Mouse (Mus musculus) CD4-positive helper T cell, adult 2 months (primary cell): ENCODE data around the gene Lrpap1.
A peak's percentile ranks its signal among the peaks of the same experiment; 100 is the strongest.

Experiments
- DNase-seq: peaks from one replicate; pipeline ENCODE4 v3.0.0-alpha.2; 2012; ENCODE audit warnings: low read depth, missing footprints, low spot score

Lrpap1 gene

DNA sequence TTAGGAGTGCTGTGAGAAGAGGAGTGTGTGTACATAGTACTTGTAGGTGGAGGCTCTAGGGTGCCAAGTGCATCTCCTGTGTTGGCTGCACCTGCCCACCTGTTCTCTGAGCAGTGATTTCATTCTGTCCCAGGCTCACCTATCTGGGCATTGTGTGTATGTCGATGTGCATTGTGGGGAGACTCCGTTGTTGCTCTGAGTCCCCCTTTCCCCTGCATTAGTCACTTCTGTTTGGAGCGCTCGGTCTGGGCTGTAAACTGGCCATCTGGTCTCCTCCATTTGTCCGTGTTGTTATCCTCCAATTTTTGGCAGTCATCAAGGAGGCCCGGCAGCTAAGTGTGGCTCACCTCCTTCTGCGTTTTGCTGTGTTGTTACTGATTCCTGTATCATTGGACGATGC, 14.5 kb upstream of the Lrpap1 start:
- no peak for DNase-seq

DNA sequence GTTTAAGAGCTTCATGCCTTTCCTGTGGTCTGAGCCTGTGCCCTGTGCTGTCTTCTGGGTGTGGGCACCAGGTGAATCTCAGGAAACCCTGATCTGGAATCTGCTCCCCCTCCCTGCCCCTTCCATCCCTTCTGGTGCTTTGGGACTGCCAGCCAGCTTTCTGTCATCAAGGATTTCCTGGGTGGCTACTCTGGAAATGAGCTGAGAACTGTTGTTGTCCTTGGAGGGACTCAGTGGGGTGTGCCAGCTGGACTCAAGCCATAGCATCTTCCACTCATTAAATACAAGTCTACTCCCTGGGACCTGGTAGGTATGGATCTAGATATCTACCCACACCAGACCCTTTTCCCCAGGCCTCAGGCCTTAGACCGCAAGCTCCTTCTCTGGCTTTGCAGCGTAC, 12.9 kb upstream of the Lrpap1 start:
- no peak for DNase-seq

DNA sequence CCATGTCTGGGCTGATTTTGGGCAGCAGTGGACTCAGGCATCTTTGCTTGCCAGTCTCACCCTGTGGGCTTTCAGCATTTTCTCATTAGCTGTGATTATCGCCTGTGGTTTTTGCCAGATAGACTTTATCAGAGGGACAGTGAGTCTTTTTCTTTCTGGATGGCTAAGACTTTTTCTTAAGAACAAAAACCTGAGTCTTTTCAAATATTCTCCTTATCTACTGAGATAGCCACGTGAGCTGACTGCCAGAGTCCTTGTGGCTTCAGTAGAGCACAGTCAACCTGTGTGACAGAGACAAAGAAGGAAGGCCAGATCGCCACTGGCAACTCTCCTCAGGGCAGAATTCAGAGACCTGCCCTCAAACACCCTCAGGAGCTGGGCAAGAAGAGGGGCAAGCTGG, 12.1 kb upstream of the Lrpap1 start:
- no peak for DNase-seq

DNA sequence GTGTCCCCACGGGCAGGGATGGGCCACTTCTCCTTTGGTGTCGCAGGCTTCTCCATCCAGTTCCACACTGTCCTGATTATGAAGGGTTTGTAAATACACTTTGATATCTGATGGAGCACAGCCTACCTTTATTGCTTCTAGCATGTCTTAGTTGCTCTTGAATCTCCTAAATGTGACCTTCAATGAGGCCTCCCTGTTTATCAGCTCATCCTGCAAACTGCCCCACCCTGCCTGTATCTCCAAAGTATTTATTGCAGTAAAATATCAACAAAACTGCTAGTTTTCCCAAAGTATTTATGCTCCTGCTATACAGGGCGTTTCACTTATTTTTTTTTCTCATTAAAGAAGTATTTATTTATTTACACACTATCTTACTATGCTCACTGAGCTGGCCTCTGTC, 10.4 kb upstream of the Lrpap1 start:
- no peak for DNase-seq

DNA sequence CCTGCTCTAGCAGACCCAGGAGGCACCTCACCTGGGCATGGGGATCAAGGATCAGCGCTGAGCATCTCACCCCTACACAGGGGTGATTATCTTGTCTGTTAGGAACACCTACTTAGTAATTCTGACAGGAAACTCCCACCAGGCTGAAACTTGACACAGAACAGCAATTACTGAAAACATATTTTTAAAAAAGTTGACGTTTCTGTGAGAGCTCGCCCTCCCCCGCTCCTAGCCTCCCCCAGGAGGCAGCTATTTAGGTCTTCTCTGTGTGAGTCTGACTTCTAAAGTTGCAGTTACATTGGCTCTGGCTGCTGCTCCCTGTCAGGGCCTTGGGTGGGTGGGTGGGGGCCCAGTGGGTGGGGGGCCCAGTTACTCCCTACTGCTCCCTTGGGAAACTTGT, 6.9 kb upstream of the Lrpap1 start:
- DNase-seq, result no peak

DNA sequence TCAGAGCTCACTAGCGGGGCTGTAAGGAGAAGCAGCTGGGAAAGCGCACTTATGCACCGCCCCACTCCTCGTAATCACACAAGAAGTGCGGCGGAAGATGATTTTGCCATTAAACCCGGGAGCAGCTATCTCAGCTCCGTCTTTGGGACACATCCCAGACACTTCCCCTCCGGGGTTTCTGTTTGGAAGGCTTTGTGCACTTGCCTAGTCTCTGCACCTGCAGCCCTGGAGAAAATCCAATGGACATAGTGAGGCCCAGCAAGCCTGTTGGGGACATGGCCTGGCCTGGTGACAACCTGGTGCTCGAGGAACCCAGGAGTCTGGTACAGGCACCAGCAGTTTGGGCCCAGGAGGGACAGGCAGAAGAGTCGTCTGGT, 344 bp upstream of the Lrpap1 start:
- DNase-seq, result no peak

DNA sequence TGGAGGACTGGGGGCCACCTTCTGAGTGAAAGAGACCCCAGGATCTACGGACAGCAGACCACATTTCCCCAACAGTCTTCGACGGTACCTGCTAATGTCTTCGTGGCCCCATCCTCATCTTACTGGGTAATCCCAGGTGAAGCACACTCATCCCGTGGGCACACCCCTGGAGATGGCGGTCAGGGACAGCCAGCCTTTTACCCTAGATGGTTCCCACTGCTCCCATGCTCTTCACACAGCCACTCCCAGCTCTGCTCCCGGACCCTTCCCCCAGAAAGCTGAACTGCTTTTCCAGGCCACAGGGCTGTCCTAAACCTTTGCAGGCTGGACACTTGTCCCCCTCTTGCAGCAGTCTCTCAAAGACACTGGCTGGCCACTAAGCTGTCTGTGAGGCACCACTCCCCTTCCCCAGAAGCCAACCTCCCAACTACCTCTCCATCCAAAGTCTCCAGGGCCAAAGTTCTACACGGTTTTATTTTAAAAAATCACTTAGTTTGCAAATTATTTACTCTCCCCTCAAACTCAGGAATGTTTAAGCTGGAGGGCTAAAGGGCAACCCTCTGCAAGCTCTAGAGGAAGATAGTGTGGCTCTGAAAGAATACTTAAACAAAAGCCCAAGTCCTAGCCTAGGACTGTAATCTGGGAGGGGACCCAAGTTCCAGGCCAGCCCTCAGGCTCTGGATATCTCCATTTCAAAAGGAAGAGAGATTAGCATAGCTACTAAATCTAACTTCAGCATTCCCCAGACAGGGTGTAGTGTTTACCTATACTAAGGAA, 1.2 kb downstream of the Lrpap1 start:
- DNase-seq, result no peak

DNA sequence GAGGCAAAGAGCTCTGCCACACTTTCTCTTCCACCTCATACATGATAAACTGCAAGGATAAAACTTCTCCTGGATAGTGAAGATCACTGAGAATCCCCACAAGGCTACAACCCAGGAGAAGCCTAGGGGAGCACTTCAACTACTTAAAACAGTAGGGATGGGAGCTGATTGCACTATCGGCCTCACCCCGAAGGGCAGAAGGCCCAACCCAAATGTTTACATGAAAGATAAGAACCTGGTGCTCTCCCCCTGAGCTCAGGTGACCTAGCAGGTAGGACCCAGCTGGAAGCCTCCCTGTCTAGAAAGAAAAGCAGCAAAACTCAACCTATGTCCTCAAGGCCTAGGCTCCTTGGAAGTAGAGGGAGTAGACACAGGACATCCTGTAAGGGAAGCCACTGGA, 2.0 kb downstream of the Lrpap1 start:
- no peak for DNase-seq

DNA sequence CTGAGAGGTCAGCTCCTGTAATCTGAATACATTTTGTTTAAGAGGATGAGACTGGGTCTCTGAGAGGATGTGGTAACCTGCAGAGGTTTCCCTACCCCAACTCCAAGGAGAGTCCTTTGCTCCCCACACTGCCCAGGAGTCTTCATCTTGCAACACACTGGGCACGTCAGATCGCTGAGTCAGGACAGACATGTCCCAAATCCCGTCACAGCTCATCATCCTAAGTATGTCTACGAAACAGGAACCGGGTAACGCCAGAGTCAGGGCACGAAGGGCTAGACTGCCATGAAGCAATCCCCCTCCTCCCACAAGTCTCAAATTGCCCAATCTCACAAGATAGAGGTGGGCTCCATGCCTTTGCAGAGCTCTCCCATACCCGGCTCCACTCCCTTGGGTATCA, 2.5 kb downstream of the Lrpap1 start:
- no peak for DNase-seq

DNA sequence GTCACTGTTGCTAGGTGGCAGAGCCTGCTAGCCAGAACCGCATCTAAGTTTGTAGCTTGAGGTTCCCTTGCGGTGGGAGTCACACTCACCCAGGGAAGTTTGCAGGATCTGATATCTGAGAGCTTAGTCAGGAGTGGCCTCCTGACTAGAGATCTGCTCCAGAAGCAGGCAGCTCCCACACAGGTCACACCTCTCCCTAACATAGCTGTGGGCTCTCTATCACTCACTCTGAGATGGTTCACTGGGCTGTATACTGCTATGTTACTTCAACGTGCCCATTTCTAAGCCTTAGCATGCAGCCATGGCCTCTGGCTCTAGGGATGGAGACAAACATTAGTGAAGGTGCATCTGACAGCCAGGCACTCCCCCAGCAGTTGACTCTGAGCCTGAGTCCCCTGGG, 13.9 kb downstream of the Lrpap1 start:
- DNase-seq, result no peak

DNA sequence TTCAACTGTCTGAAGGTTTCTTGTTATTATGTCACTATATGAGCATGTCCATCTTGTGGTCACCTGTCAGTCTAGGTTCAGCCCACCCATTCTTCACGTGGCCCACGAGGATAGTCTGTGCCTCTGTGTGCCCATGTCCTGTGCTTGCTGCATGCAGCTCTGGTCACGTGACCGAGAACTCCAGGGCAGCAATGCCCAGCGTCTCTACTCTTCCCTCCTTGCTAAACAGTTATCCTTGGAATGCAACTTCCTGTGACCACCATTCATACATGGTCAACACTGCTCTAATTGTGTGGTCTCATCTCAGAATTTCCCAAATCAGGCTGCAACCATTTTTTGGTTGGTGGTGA, 16.0 kb downstream of the Lrpap1 start:
- no peak for DNase-seq

DNA sequence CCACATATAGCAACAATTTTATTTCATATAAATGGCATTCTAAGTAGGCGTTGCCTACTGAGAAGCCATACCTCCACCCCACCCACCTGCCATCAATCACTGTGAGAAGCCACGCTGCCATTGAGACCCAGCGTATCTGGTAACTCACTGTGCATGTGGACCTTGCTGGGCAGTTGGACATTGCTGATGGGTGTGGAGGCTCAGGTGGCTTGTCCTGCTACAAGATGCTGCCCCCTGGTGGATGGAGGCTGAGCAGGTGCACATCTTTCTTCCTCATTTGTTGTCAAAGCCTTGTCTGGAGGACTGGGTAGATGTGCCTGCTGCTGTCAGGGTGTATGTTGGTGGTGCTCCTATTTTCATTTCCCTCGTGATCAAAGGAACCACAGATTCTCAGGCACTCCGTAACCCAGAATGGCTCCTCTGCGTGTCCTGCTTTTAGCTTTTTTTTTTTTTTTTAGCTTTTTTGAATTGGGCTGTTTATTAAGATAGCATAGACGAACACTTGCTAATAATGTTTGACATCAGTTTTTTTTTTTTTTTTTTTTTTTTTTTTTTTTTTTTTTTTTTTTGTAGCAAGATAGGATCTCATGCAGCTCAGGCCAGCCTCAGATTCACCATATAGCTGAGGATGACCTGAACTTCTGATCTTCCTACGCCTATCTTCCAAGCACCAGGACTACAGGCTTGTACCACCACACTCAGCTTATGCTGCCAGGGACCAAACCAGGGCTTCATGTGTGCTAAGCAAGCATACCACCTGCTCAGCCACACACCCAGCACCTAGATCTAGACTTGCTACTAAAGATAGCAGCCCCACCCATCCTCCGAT, 16.6 kb downstream of the Lrpap1 start:
- DNase-seq, result peak; percentile 53

DNA sequence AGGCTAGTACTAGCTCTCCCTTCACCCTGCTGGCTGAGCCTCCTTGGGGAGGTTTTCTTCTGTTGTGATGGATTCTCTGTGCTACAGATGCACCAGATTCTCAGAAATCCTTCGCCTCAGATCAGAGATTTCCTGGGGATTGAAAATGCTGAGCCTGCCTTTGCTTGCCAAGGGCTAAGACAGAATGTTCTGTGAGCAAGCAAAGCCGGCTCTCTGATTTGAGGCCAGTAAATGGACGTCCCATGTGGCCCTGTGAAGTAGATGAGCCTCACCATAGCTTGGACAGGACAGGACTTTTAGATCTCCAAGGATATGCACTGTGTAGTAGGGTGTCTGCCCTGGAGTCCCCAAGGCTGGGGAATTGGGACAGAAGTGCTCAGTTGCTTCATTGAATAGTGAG, 20.7 kb downstream of the Lrpap1 start:
- DNase-seq, result no peak

DNA sequence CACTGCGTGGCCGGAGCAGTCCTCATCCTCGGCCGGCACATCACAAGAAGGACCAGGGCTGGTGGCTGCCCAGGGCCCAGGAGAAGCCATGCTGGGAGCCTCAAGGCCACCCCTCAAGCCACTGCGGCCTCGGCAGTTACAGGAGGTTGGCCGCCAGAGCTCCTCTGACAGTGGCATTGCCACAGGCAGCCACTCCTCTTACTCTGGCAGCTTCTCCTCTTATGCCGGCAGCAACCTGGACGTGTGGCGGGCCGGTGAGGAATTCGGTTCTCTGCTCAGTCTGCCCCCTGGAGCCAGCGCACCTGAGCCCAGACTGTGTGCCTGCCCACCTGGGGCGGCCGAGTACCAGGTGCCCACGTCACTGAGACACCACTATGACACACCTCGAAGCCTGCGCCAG, 26.5 kb downstream of the Lrpap1 start:
- no peak for DNase-seq

DNA sequence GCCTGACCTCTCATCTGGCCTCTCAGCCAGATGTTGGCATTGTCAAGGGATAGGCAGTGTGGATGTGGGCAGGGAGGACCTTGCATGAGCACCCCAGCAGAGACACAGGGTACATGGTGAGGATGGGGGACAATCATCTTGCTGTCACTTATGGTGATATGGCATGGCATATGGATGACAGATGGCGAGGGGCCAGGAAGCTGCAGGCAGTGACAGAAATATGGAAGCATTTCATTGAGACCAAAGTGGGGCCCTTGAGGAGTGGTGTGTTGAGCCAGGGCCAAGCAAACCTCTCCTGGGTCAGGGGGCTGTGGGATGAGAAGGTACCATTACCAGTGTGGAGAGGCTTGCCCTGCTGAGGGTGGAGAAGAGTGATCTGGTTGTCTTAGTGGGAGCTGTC, 29.2 kb downstream of the Lrpap1 start:
- no peak for DNase-seq

DNA sequence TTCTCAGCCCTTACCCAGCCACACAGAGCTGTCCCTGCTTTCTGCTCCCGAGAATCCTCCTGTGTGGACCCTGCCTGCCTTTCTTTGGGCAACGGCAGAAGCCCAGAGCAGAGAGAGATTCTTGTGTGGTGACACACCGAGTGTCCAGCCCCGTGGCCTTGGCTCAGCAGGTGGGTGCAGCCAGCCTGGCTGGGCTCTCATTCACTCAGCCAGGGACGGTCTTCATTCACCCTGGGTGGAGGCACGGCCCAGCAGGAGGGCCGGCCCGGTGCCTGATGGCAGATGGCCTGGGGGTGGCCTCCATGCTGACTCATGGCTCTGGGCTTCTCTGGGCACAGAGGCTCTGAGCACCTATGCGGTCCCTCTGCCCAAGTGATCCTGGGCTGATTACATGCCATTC, 31.6 kb downstream of the Lrpap1 start:
- DNase-seq, result no peak

DNA sequence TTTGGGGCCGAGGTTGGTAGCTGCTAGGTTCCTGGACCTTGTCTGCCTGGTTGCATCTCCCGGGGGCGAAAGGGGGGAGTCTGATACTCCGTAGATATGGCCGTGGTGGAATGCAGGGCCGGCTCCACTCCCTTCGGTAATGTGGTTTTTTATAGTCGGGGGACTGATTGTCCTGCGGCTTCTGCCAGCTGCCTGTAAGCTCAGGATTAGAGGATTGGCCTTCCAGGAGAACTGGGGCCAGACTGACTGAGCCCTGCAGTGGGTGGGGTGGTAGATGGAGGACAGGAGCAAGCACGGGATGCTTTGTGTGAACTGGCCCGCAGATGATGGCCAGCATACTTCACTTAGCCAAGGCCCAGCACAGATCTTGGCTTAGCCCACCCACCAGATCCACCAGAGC, 32.3 kb downstream of the Lrpap1 start:
- no peak for DNase-seq

DNA sequence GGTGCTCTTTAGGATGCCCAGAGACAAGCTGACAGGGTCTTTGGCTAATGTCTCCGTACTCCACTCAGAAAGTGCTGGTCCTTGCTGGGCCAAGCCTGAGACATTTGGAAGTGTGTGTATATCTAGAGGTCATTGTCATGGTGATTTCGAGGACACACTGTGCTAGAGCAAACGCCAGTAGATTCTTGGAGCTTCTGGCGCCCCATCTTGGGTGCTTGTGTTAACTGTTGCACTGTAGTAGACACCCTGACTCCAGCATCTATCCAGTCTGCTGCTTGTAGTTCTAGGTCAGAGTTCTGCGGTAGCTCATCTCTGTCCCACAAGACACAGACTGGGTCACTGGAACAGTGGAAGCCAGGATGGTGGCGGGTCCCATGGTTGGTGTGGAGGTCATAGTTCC, 33.7 kb downstream of the Lrpap1 start:
- no peak for DNase-seq

DNA sequence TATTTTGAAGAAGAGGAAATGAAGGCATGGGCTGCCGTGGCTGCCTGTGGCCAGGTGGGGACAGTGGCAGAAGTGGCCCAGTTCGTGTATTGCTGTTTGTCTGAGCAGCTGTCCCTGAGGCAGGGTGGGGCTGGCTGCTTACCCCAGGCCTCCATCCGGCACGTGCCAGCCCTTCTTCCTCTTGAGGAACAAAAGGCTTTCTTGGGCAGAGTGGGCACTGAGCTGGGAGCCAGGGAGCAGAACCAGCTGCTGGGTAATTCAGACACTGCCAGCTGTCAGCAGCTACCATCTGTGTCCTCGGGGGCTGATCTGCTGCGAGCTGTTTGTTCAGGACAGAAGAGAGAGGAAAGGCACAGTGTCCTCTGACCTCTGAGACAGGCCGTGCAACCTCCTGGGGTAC, 34.6 kb downstream of the Lrpap1 start:
- no peak for DNase-seq

DNA sequence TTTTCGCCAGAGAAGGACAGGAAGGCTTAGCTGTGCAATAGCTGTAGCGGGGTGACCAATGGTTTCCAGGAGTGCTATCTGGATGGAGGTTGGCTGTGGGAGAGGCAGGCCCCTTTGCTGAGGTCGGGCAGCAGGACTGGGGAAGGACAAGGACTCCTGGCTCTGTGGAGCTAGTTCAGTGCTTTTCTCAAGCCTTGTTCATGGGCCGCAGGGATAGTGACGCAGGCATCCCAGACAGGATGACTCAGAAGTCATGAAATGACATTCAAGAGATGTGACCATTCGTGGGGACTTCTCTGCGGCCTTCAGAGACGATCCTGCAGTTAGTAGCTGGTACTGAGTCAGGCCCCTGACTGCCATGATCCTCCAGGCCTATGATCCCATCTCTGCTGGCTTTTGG, 35.3 kb downstream of the Lrpap1 start:
- no peak for DNase-seq

DNA sequence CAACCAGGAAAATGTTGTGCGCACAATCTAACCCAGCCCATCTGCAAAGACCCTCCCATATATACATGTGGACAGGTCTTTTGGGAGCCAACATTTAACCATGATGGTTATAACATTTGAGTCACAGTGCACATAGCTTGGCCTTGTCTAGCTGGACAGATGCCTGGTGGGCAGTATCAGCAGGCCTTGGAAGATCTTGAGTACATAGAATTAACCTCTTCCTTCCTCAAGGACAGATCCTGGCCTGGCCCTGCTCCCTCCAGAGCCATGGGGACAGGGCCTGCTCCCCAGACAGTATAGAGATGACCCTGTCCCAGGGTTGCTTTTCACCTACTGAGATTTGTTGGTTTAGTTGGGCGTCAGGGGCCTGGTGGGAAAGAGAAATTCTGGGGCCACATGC, 35.7 kb downstream of the Lrpap1 start:
- no peak for DNase-seq

DNA sequence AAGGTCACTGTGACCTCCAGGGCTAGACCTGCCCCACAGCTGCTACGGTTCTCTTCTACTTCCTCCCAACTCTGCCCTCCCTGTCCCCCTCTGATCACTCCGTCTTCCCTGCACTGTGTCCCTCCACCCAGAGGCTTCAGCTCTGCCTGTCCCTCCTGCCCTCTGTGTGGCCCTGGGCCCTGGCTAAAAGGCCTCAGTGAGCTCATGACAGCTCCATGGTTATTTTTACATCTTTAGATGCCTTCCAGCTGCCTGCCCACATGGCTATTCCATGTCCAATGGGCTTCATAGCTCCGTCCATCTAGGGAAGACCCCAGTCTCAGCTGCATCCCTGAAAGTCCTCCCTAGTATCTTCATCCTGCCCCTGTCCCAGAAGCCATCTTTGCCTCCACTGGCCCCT, 45.5 kb downstream of the Lrpap1 start:
- no peak for DNase-seq

DNA sequence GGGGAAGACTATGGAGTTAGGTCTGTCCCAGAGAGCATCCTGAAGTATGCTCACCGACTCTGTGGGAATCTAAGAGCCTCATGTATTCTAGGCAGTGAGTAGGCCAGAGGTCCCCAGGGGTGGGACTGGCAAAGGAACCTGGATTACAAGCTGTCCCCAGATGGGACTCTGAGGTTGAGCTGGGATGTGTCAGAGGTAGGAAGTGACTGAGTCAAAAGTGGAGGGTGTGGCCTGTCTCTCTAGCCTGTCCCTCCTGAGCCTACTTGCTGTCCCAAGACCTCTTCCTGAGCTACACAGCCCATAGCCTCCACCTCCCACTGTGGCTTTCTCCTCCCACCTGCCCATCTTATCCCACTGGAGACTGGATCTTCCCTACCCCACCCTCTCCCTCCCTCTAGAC, 47.4 kb downstream of the Lrpap1 start:
- DNase-seq, result no peak
